Mouse (Mus musculus) adrenal gland, adult 18-20 months (tissue): Measurements from ENCODE around the gene Pfas. TPM values are rescaled to one million over a fixed set of nuclear protein-coding genes. Genes with fewer than 3 reads are reported as not detected.

Source experiments
- DNase-seq, 2 experiments: peaks; one replicate each; pipeline ENCODE4 v3.0.0; 2021 to 2022; ENCODE audit warnings: low spot score in 2 of 2
- long read RNA-seq, 2 experiments: library from polyadenylated mRNA; stranded (forward); transcript quantifications; one replicate each; pipeline ENCODE4 v2.0.0; 2021
- total RNA-seq, 2 experiments: library from RNA; stranded (reverse); gene quantifications; 1 replicate in 1 of 2; 2 replicates in 1 of 2; pipeline ENCODE4 v1.2.3; 2021

Gene Pfas
- 10 to 100 TPM; 26.4 to 30.4 TPM for total RNA-seq
- long read RNA-seq, experiment 1, full-length matches to known transcripts, result 1 of 7 reads
- long read RNA-seq, experiment 1, partial matches to known transcripts, result 2 of 7 reads
- long read RNA-seq, experiment 1, other reads (novel, unspliced or antisense), result 4 of 7 reads
- long read RNA-seq, experiment 2, full-length matches to known transcripts, result 1 of 18 reads
- long read RNA-seq, experiment 2, partial matches to known transcripts, result 3 of 18 reads
- long read RNA-seq, experiment 2, other reads (novel, unspliced or antisense), result 14 of 18 reads

DNA sequence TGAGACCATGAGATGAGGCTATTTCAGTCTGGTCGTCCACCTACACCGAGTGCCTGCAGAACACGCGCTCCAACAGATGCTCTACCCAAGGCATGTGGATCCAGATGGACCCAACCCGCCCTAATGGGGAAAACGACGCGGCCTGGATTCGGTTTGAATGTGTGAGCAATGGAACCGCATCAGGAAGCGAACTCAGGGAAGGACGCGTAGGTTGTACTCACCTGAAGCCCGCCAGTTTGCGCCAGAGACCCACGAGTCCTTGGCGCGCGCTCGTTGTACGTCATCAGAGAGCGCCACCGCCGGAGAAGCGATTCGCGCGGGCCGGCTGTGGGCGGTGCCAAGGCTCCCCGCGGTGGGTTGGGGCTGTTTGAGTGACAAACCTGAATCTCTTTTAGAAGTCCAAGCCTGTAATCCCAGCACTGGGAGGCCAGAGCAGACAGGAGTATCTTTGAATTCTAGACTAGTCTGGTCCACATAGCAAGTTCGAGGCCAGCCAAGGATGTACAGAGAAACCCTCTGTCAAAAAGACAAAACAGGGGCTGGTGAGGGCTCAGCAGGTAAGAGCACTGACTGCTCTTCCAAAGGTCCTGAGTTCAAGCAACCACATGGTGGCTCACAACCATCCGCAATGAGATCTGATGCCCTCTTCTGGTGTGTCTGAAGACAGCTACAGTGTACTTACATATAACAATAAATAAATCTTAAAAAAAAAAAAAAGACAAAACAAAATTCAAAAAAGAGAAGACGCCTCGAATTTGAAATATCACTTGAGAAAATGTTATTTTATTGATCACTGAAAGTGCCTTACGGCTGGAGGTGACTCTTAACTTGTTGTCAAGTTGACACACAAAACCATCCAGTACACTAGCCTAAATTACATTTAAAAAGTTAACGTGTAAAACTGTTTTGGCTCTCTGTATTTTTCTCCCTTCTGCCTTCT, at the start of gene Pfas:
Pfas (minus strand) TSS at position 279 of the 940 bp plus-strand sequence.
- DNase-seq, result peak; percentile 91 to 92

DNA sequence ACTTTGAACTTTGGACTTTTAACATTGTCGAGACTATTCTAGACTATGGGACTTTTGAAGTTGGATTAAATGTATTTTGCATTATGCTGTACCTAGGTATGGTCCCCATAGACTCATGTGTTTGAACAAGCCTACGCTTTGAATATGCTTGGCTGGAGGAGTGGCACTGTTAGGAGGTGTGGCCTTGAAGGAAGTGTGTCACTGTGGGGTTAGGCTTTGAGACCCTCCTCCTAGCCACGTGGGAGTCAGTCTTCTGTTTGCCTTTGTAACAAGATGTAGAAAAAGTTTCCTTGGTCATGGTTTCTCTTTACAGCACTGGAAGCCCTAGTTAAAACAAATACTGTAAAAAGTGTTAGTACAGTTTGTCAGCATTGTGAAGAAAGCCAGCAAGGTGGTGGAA, 45.6 kb upstream of the Pfas start:
- DNase-seq, result no peak

DNA sequence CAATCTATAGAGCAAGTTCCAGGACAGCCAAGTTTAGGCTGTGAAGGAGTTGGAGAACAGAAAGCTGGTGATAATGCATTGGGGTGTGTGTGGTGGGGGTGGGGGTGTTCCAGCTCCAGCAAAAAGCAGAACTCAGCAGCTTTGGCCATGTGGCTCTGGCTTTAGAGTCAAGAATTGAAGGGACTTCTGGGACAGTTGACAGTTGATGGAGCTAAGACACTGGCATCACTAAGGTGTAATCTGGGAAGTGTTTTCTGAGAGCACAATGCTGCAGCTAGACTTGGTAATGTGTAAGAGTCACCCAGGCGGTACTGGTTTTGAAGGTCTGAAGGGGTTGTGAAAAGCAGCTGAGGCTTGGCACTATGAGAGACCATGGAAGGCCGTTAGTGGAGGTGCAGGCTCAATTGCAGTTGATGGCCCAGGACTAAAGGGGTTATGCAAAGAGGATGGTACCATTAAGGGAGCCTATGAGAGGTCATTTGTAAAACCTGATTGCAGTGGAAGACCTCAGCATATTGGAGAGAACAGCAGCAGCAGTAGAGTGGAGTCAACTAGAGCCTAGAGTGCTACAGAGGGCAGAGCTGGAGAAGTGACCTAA, 44.7 kb upstream of the Pfas start:
- DNase-seq, result no peak

DNA sequence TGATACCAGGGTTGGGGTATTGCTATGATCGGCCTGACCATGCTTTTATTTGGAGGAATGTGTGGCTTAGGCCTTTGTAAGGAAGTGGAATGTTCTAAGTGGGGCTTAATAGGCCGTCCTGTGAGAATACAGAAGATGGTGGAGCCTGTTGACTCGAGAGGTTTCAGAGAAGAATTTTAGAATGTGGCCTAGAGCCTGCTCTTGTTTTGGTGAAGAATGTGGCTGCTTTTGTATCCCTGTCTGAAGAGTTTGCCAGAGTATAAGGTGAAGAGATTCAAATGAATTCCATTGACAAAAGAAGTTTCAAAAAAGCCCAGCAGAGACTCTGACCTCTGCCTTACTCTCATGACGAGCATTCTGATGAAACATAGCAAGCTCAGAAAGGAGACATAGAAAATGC, 43.5 kb upstream of the Pfas start:
- no peak for DNase-seq

DNA sequence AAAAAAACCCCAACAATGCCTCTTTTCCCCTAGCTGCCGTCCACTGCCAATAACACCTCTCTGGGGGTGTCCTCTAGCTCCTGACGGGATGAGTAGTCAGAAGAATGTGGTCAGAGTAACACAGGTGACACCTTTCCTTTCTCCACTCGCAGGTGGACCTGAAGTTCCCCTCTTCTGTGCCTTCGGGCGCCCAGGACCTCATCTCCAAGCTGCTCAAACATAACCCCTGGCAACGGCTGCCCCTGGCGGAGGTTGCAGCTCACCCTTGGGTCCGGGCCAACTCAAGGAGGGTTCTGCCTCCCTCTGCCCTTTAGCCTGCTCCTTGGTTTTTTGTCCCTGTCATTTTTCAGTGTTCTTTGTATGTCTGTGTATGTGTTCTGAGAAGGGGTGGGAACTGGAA, 42.5 kb upstream of the Pfas start:
- DNase-seq, result no peak

- no peak for DNase-seq
Observed at GRCm38 (mm10) chr11:69048151-69048550, 39.9 kb upstream of the Pfas start.

GRCm38 (mm10) chr11:69047592-69047991, 39.3 kb upstream of the Pfas start:
- no peak for DNase-seq

- DNase-seq, result no peak
Observed at GRCm38 (mm10) chr11:69046395-69046774, 38.1 kb upstream of the Pfas start.

DNA sequence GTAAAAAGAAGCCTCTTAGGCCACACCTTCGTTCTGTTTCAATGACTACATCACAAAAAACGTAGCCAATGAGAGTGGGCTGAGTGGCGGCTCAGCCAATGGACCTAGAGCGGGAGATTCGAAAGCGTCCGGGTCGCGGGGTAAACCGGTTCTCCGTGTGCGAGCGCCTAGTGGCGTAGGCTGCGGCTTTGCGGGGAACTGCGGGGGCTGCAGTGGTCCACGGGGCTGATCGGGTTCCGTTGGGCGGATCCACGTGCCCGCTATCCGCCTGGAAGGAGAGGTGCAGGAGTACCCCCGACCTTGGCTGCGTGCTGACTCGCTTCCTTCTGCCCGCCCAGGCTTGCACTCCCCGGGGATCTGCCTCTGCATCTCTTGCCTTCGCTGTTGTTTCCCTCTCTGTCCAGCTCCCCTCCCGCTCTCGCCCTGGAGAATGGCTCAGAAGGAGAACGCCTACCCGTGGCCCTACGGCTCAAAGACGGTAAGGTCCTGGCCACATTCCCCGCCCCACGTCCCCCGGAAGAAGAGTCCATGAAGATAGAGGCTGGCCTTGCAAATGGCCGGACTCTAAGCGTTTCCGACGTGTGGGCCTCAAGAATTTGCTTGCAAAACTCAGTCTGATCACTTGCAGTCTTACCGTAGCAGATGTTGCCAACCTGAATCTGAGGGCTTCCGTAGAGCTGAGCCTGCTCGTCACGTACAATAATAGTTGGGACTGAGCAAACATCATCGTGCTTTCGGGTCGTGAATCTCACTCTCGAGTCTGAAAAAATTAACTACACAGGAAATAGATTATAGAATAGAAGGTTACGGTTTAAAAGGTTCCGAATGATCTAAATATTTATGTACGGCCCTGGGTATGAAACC, 37.5 kb upstream of the Pfas start, which contains the start of gene Aurkb:
Aurkb (plus strand) TSS at position 117 of the 864 bp plus-strand sequence.
- peak; percentile 61 to 66 for DNase-seq

DNA sequence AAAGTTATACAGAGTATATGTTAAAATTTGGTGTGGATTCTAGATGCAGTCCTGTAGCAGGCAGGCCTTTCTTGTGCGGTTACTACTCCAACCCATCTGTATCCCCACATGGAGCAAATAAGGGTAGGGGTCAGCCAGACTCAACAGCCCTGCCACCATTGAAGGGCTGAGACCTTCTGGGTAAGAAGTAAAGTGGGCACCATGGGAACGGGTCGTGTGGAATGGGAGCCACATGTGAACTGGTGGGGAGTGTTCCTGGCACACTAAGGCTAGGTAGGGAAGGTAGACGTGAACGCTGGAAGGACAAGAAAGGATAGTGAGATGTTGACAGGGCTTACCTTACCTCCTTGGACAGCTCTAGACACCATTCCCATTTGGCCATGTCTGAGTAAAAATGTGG, 29.9 kb upstream of the Pfas start:
- no peak for DNase-seq

GRCm38 (mm10) chr11:69037231-69038061, 29.2 kb upstream of the Pfas start:
- peak; percentile 83 to 91 for DNase-seq

DNA sequence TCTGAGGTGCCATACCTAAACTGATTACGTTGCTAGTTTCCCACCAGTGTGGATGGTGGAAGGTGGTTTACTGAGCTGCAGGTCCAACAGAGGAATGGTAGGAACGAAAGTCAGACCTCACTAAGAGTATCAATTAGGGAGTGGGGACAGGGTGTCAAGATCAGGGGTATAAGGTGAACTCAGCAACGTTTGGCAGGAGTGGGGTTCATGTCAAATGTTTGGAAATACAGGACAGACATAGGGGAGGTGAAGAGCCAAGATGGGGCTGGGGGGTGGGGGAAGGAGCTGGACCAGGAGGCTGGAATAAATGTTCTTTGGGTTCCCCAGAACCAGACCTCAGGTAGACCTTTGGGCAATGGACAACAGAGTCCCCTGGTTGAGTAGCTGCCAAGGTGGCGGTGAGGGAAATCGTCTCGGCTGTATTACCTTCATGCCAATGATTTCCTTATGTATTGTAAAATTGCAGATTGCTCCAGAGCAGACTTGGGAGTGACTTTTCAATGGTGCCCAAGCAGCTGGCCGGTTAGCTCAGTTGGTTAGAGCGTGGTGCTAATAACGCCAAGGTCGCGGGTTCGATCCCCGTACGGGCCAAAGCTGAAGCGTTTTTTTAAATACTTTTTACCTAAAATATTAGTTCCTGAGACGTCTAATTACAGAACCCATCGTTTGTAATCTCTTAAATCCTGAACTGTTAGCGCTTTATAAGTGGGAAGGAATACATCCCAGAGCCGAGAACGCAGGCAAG, 28.4 kb upstream of the Pfas start:
- peak; percentile 95 for DNase-seq

- DNase-seq, result peak; percentile 73 to 80
Observed at GRCm38 (mm10) chr11:69035849-69036248, 27.6 kb upstream of the Pfas start.

- no peak for DNase-seq
Observed at GRCm38 (mm10) chr11:69035411-69035810, 27.2 kb upstream of the Pfas start.

- DNase-seq, result no peak
Observed at GRCm38 (mm10) chr11:69034585-69034984, 26.3 kb upstream of the Pfas start.

GRCm38 (mm10) chr11:69033552-69033951, 25.3 kb upstream of the Pfas start:
- no peak for DNase-seq

- DNase-seq, result no peak
Observed at GRCm38 (mm10) chr11:69028805-69029204, 20.5 kb upstream of the Pfas start.

- no peak for DNase-seq
Observed at GRCm38 (mm10) chr11:69026562-69026961, 18.3 kb upstream of the Pfas start.

DNA sequence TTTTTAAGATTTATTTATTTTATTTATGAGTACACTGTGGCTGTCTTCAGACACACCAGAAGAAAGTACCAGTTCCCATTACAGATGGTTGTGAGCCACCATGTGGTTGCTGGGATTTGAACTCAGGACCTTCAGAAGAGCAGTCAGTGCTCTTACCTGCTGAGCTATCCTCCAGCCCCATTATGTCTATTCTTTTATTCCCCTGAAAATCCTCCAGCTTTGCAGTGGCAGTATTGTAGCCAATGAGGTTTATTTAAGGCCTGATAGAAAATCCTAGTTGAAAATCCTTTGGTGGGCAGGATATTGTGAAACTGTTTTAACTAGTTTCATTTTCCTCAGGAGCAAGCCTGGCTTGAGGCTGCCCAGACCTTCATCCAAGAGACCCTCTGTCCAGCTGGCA, 12.4 kb upstream of the Pfas start:
- no peak for DNase-seq
